Mouse (Mus musculus): ENCODE results near the gene Junb. TPM values are rescaled to one million over a fixed set of nuclear protein-coding genes. Genes with fewer than 3 reads are reported as not detected.

Gene Junb
- 15.4 and 47.7 TPM in 2 replicates for polyA plus RNA-seq (2012; ENCODE audit: insufficient read depth, insufficient read length, missing spikeins)

- H3K4me1 ChIP-seq (ENCODE audit: control insufficient read depth, insufficient read depth, insufficient read length, low read length), result peaks cover 11% of the 10 kb centered on the region
Observed at GRCm38 (mm10) chr8:84978248-84978940, at the start of gene Junb. Junb (minus strand) TSS chr8:84978718.

GRCm38 (mm10) chr8:85027922-85028321 is 49.4 kb upstream of the Junb start:
- Histone ChIP-seq H3K4me1 (ENCODE audit: control insufficient read depth, insufficient read depth, insufficient read length, low read length) (peaks cover 16% of the 10 kb centered on the region), H3K27ac (replicated peaks; ENCODE audit: low read depth, low read length) (no peak overlapping the region), H3K4me3 (ENCODE audit: insufficient read depth, low read depth, low read length) (peak overlapping the region; percentile 87)

More at GRCm38 (mm10) chr8:84978248-84978940, at the start of gene Junb:
- Histone ChIP-seq H3K27ac (replicated peaks; ENCODE audit: low read depth, low read length) (peak within 1 kb of the TSS; percentile 97), H3K4me3 (ENCODE audit: insufficient read depth, low read depth, low read length) (peak within 1 kb of the TSS; percentile 83)

GRCm38 (mm10) chr8:85027516-85027855 is 49.0 kb upstream of the Junb start:
- H3K4me3 ChIP-seq (ENCODE audit: insufficient read depth, low read depth, low read length), result peak overlapping the region; percentile 87

GRCm38 (mm10) chr8:85026670-85027515 is 48.4 kb upstream of the Junb start, which contains the start of gene Trir:
Trir (plus strand) TSS chr8:85026823.
- H3K27ac ChIP-seq (replicated peaks; ENCODE audit: low read depth, low read length), result peak within 1 kb of the TSS; percentile 97
- H3K4me3 ChIP-seq (ENCODE audit: insufficient read depth, low read depth, low read length), result peak within 1 kb of the TSS; percentile 87
- H3K4me1 ChIP-seq (ENCODE audit: control insufficient read depth, insufficient read depth, insufficient read length, low read length), result peaks cover 16% of the 10 kb centered on the region

More at GRCm38 (mm10) chr8:85027516-85027855, 49.0 kb upstream of the Junb start:
- peaks cover 16% of the 10 kb centered on the region for H3K4me1 ChIP-seq (ENCODE audit: control insufficient read depth, insufficient read depth, insufficient read length, low read length)
- peak overlapping the region; percentile 51; the same call in 1 of the 2 replicates for H3K27ac ChIP-seq (replicated peaks; ENCODE audit: low read depth, low read length)

- Histone ChIP-seq H3K4me3 (ENCODE audit: insufficient read depth, low read depth, low read length) (peak within 1 kb of the TSS; percentile 83), H3K4me1 (ENCODE audit: control insufficient read depth, insufficient read depth, insufficient read length, low read length) (peaks cover 16% of the 10 kb centered on the region), H3K27ac (replicated peaks; ENCODE audit: low read depth, low read length) (peak within 1 kb of the TSS; percentile 98)
Observed at GRCm38 (mm10) chr8:85025098-85025932, 46.8 kb upstream of the Junb start, which contains the start of gene Asna1. Asna1 (minus strand) TSS chr8:85025281.

DNA sequence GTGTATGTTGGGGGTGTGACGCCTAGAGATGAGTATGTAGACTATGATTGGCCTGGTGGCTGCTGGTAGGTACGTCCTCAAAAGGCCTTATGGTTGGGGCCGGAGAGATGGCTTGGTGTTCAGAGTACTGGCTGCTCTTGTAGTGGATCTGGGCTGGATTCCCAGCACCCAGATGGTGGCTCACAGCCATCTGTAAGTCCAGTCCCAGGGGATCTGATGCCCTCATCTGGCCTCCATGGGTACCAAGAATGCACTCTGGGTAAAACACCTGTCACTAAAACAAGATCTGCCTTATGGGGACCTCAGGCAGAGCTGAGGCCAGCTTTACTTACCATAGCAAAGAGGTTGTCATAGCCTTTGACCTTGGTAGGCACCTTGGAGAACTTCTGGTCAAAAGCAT is 45.3 kb upstream of the Junb start:
- H3K27ac ChIP-seq (replicated peaks; ENCODE audit: low read depth, low read length), result no peak overlapping the region
- H3K4me1 ChIP-seq (ENCODE audit: control insufficient read depth, insufficient read depth, insufficient read length, low read length), result peaks cover 13% of the 10 kb centered on the region
- H3K4me3 ChIP-seq (ENCODE audit: insufficient read depth, low read depth, low read length), result peak overlapping the region; percentile 83

DNA sequence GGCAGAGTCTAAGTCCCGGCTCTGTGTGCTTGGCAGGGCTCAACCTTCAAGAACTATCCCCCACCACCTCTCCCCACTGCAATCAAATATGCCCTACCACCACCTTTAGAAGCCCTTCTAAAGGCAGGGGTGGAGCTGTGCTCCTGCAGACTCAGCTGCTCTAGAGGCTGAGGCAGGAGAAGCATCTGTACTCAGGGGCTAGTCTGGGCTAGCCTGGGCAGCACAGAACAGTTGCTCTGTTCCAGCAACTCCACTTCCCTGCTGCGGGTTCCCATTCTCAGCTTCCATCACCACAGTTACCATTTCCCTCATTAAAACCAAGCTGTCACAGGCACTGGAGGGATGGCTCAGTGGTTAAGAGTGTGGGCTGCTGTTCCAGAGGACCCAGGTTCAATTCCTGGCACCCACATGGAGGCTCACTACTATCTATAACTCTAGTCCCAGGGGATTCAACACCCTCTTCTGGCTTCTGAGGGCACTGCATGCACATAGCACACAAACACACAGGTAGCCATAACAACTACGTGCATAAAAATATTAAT is 43.1 kb upstream of the Junb start:
- peaks cover 6% of the 10 kb centered on the region; the same call in 1 of the 2 replicates for H3K4me1 ChIP-seq (ENCODE audit: control insufficient read depth, insufficient read depth, insufficient read length, low read length)
- no peak overlapping the region for H3K4me3 ChIP-seq (ENCODE audit: insufficient read depth, low read depth, low read length)
- H3K27ac ChIP-seq (replicated peaks; ENCODE audit: low read depth, low read length), result no peak overlapping the region

DNA sequence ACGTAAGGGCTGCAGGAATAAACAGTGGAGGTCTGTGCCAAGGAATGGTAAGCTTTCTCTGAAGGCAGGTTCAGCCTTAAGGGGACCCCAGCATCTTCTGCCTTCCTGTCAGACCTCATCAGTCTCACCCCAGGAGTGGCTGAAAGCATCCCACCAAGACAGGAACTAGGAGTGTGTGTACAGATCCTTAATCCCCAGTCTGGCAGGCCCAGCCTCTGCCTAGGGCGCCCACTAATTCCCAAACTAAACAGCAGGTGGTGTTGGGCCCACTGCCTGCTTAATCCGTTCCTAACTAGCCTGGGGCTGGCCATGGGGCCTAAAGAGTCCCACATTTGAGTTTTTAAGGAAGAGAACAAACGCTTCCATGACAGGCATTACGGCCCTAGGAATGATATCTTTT is 38.7 kb upstream of the Junb start:
- H3K4me3 ChIP-seq (ENCODE audit: insufficient read depth, low read depth, low read length), result no peak overlapping the region
- H3K4me1 ChIP-seq (ENCODE audit: control insufficient read depth, insufficient read depth, insufficient read length, low read length), result no peaks in the 10 kb centered on the region
- H3K27ac ChIP-seq (replicated peaks; ENCODE audit: low read depth, low read length), result no peak overlapping the region

- Histone ChIP-seq H3K4me1 (ENCODE audit: control insufficient read depth, insufficient read depth, insufficient read length, low read length) (no peaks in the 10 kb centered on the region), H3K4me3 (ENCODE audit: insufficient read depth, low read depth, low read length) (no peak overlapping the region), H3K27ac (replicated peaks; ENCODE audit: low read depth, low read length) (no peak overlapping the region)
Observed at GRCm38 (mm10) chr8:85016724-85017123, 38.2 kb upstream of the Junb start.

DNA sequence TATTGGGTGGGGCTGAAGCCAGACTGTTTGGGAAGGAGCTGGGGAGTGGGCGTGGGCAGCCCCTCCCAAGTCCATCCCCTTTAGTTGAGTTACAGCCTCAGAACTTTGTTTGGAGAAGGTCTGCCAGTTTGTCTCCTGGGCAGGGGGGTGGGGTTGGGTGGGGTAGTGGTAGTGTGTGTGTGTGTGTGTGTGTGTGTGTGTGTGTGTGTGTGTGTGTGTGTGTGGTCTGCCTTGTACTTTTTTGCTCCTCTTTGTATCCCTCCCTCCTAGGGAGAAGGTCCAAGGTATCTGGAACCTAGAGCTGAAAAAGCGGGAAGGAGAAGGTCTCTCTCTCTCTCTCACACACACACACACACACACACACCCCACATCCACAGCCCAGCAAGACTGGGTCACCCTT is 35.9 kb upstream of the Junb start, which contains the start of gene Best2:
TSS of gene Best2 (minus strand) at position 101 of the 400 bp plus-strand sequence.
- H3K4me1 ChIP-seq (ENCODE audit: control insufficient read depth, insufficient read depth, insufficient read length, low read length), result no peaks in the 10 kb centered on the region
- H3K27ac ChIP-seq (replicated peaks; ENCODE audit: low read depth, low read length), result no peak within 1 kb of the TSS
- H3K4me3 ChIP-seq (ENCODE audit: insufficient read depth, low read depth, low read length), result peak within 1 kb of the TSS; percentile 26; the same call in 1 of the 2 replicates

- peak overlapping the region; percentile 26; the same call in 1 of the 2 replicates for H3K4me3 ChIP-seq (ENCODE audit: insufficient read depth, low read depth, low read length)
- no peaks in the 10 kb centered on the region for H3K4me1 ChIP-seq (ENCODE audit: control insufficient read depth, insufficient read depth, insufficient read length, low read length)
- H3K27ac ChIP-seq (replicated peaks; ENCODE audit: low read depth, low read length), result no peak overlapping the region
Observed at GRCm38 (mm10) chr8:85013230-85013840, 34.8 kb upstream of the Junb start.

DNA sequence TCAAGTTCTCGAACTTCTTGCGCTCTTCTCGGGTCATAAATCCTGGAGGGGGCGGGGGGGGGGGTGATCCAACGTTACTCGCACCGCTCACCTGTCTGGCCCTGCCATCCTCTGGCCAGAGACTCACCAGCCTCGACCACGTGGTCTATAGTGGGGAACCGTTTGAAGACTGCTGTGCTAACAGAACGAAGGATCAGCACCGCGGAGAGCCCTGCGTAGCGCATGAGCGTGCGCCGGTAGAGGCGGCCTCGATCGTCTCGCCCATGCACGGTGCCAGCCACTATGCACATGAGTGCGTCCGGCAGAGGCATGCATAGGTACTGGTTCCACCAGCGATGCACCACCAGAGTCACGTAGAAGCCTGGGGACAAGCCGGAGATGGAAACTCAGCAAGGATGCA is 32.7 kb upstream of the Junb start:
- Histone ChIP-seq H3K4me1 (ENCODE audit: control insufficient read depth, insufficient read depth, insufficient read length, low read length) (no peaks in the 10 kb centered on the region), H3K4me3 (ENCODE audit: insufficient read depth, low read depth, low read length) (no peak overlapping the region), H3K27ac (replicated peaks; ENCODE audit: low read depth, low read length) (no peak overlapping the region)

DNA sequence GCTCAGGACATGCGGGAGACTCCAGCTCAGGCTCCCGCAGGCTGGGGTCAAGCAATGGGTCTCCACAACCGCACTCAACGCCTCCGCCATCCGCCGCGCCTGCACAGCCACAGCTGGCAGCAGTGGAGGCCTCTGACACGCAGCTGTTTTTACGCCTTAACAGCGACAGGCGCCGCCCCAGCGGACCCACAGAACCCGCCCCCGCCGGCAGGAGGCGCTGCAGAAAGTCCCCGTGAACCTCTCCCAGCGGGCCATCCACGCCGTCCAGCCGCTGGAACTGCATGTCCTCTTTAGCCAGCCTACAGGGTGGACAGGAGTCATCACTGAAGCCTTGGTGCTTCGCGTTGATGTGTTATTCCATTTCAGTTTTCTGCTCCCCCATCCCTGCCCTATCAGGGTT is 29.2 kb upstream of the Junb start:
- Histone ChIP-seq H3K4me1 (ENCODE audit: control insufficient read depth, insufficient read depth, insufficient read length, low read length) (no peaks in the 10 kb centered on the region), H3K4me3 (ENCODE audit: insufficient read depth, low read depth, low read length) (no peak overlapping the region), H3K27ac (replicated peaks; ENCODE audit: low read depth, low read length) (no peak overlapping the region)

- H3K27ac ChIP-seq (replicated peaks; ENCODE audit: low read depth, low read length), result no peak overlapping the region
- H3K4me3 ChIP-seq (ENCODE audit: insufficient read depth, low read depth, low read length), result 0 out of 2 replicates have a peak overlapping the region, but pooled peaks have one; percentile 22
- H3K4me1 ChIP-seq (ENCODE audit: control insufficient read depth, insufficient read depth, insufficient read length, low read length), result no peaks in the 10 kb centered on the region
Observed at GRCm38 (mm10) chr8:84997649-84998295, 19.3 kb upstream of the Junb start.

Data from brown adipose tissue, adult 24 weeks (tissue).